Mouse (Mus musculus): Measurements from ENCODE around the gene Ybx1.

DNA sequence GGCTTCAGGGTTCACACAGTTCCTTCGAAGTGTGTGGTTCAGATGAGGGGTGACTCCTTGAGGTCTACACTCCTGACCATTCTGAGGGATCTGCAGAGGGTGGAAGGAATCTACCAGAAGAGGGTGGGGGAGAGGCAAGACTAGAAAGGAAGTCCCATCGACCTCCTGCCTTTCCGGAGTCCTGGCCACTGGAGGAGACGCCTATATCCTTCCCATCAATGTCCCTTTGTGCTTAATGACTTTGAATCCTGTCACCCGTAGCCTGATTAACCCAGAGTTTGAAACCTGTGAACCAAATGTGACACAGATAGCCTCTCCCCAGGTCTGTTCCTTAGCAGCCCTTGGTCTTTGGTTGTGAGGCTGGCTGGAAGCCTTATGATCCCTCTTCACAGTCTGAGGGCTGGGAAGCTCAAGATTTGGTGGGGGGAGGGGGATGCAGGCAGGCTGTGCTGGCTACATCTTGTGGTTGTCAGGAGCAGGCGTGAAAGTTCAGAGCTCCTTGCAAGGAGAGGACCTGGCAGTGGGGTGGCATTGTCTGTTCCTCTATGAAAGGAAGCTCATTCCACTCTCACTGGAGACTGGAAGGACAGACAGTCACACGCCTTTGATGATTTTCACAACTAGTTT, 33.2 kb downstream of the Ybx1 start:
- TF ChIP-seq POLR2AphosphoS2 (IDR thresholded peaks at IDR 0.05; ENCODE audit: insufficient read length, low read depth) (no peak), POLR2A (IDR thresholded peaks at IDR 0.05; ENCODE audit: insufficient read length, low read depth) (no peak), MAX (IDR thresholded peaks at IDR 0.05; ENCODE audit: low read depth) (no peak), E2F4 (IDR thresholded peaks at IDR 0.05; ENCODE audit: insufficient read depth) (no peak)
